Mouse (Mus musculus) kidney, adult 2 months (tissue): ENCODE measurements around the gene Creb5. TPM values are rescaled to one million over a fixed set of nuclear protein-coding genes. Genes with fewer than 3 reads are reported as not detected.

Experiments
- DNase-seq: peaks from one replicate; pipeline ENCODE4 v3.0.0; 2021
- H3K27ac ChIP-seq: fragments of 200-500 bp; 2 replicates; pipeline ENCODE4 v1.5.1; 2012; ENCODE audit warnings: low read depth, low read length, control low read depth, inconsistent platforms; ENCODE audit not compliant: insufficient read depth
- H3K27me3 ChIP-seq: fragments of 200-500 bp; replicated peaks from 2 replicates; pipeline ENCODE4 v1.6.1; 2012; ENCODE audit warnings: mild to moderate bottlenecking, moderate library complexity, low read length, inconsistent platforms; ENCODE audit not compliant: control insufficient read depth, insufficient read depth
- H3K36me3 ChIP-seq: fragments of 200-500 bp; 2 replicates; pipeline ENCODE4 v1.6.1; 2012; ENCODE audit warnings: mild to moderate bottlenecking, moderate library complexity, low read length, inconsistent platforms; ENCODE audit not compliant: control insufficient read depth, insufficient read depth
- H3K4me1 ChIP-seq: fragments of 200-500 bp; 2 replicates; pipeline ENCODE4 v1.6.1; 2011; ENCODE audit warnings: low read length; ENCODE audit not compliant: control insufficient read depth, insufficient read depth
- H3K4me3 ChIP-seq: fragments of 200-500 bp; 2 replicates; pipeline ENCODE4 v1.5.1; 2011; ENCODE audit warnings: mild to moderate bottlenecking, low read depth, low read length, control low read depth; ENCODE audit not compliant: insufficient read depth
- CTCF ChIP-seq: fragments of 200-500 bp; conservative IDR thresholded peaks from 2 replicates; pipeline ENCODE4 v1.5.1; 2011; ENCODE audit warnings: low read depth, mild to moderate bottlenecking, control low read depth, low read length, moderate library complexity, mixed read lengths; ENCODE audit not compliant: insufficient read depth, insufficient read length
- POLR2A ChIP-seq: fragments of 200-500 bp; IDR thresholded peaks from one replicate; pipeline ENCODE4 v1.6.1; 2011; ENCODE audit warnings: low read depth, low read length, control low read depth
- WGBS: fragments of 180-500 bp; shearing (Covaris S2); methylation state at CpG from one replicate; pipeline ENCODE4 v1.1.7; 2018; 5-methylcytosine and 5-hydroxymethylcytosine counted together
- polyA plus RNA-seq: library from polyadenylated mRNA; depleted of rRNA; stranded (reverse); fragments of >200 nt; gene quantifications from 2 replicates; pipeline ENCODE4 v1.2.3, GENCODE M21; 2012

Gene Creb5
- polyA plus RNA-seq, 1 experiment = 0.67 TPM

- H3K4me3 ChIP-seq = no peak overlapping the region
- no peaks in the 10 kb centered on the region for H3K36me3 ChIP-seq
- DNase-seq = no peak
- no peaks in the 10 kb centered on the region for H3K4me1 ChIP-seq
- 80% methylated on average over 17 of the region's 17 CpGs for WGBS
- no peak overlapping the region for H3K27ac ChIP-seq
- TF ChIP-seq CTCF = no peak
- no peak for TF ChIP-seq POLR2A
- H3K27me3 ChIP-seq = no peaks in the 10 kb centered on the region
Observed at GRCm38 (mm10) chr6:53319543-53320325, 32.7 kb downstream of the Creb5 start.

- DNase-seq = no peak
Observed at GRCm38 (mm10) chr6:53337398-53337797, 50.3 kb downstream of the Creb5 start.

GRCm38 (mm10) chr6:53352311-53352960, 65.4 kb downstream of the Creb5 start:
- Histone ChIP-seq H3K4me3 (no peak overlapping the region), H3K4me1 (no peaks in the 10 kb centered on the region), H3K36me3 (no peaks in the 10 kb centered on the region), H3K27me3 (no peaks in the 10 kb centered on the region), H3K27ac (no peak overlapping the region)
- WGBS = 84% methylated on average over 9 of the region's 9 CpGs
- TF ChIP-seq POLR2A = no peak
- no peak for TF ChIP-seq CTCF
- no peak for DNase-seq

More at GRCm38 (mm10) chr6:53337398-53337797, 50.3 kb downstream of the Creb5 start:
- 33% methylated on average over 9 of the region's 9 CpGs for WGBS
- H3K4me1 ChIP-seq = no peaks in the 10 kb centered on the region
- no peaks in the 10 kb centered on the region for H3K27me3 ChIP-seq
- H3K4me3 ChIP-seq = no peak overlapping the region
- H3K36me3 ChIP-seq = no peaks in the 10 kb centered on the region
- TF ChIP-seq POLR2A (no peak), CTCF (no peak)
- no peak overlapping the region for H3K27ac ChIP-seq

- no peak overlapping the region for H3K27ac ChIP-seq
- H3K36me3 ChIP-seq = no peaks in the 10 kb centered on the region
- H3K4me3 ChIP-seq = no peak overlapping the region
- TF ChIP-seq POLR2A (no peak), CTCF (no peak)
- 98% methylated on average over 1 of the region's 1 CpGs for WGBS
- no peaks in the 10 kb centered on the region for H3K4me1 ChIP-seq
- no peaks in the 10 kb centered on the region for H3K27me3 ChIP-seq
- DNase-seq = no peak
Observed at GRCm38 (mm10) chr6:53356328-53356727, 69.3 kb downstream of the Creb5 start.

GRCm38 (mm10) chr6:53363535-53363934, 76.5 kb downstream of the Creb5 start:
- H3K27ac ChIP-seq = no peak overlapping the region

GRCm38 (mm10) chr6:53363981-53364391, 76.9 kb downstream of the Creb5 start:
- peak; percentile 16 for DNase-seq
- no peaks in the 10 kb centered on the region for H3K27me3 ChIP-seq
- H3K27ac ChIP-seq = no peak overlapping the region

More at GRCm38 (mm10) chr6:53363535-53363934, 76.5 kb downstream of the Creb5 start:
- Histone ChIP-seq H3K36me3 (no peaks in the 10 kb centered on the region), H3K4me3 (no peak overlapping the region), H3K27me3 (no peaks in the 10 kb centered on the region), H3K4me1 (no peaks in the 10 kb centered on the region)
- WGBS = 66% methylated on average over 5 of the region's 5 CpGs
- TF ChIP-seq POLR2A (no peak), CTCF (no peak)
- DNase-seq = no peak

GRCm38 (mm10) chr6:53369147-53369546, 82.1 kb downstream of the Creb5 start:
- H3K27ac ChIP-seq = no peak overlapping the region
- no peak for DNase-seq
- TF ChIP-seq CTCF (no peak), POLR2A (no peak)
- 94% methylated on average over 5 of the region's 5 CpGs for WGBS
- H3K4me3 ChIP-seq = no peak overlapping the region
- no peaks in the 10 kb centered on the region for H3K36me3 ChIP-seq
- H3K27me3 ChIP-seq = no peaks in the 10 kb centered on the region
- no peaks in the 10 kb centered on the region for H3K4me1 ChIP-seq

More at GRCm38 (mm10) chr6:53363981-53364391, 76.9 kb downstream of the Creb5 start:
- no peaks in the 10 kb centered on the region for H3K4me1 ChIP-seq
- no peaks in the 10 kb centered on the region for H3K36me3 ChIP-seq
- 44% methylated on average over 4 of the region's 4 CpGs for WGBS
- TF ChIP-seq CTCF (no peak), POLR2A (no peak)
- H3K4me3 ChIP-seq = no peak overlapping the region
